Mouse (Mus musculus) adrenal gland, adult (tissue): ENCODE measurements around the gene Ascc3.

ENCODE experiments used
- DNase-seq, 2 experiments: peaks; one replicate each; pipeline ENCODE4 v3.0.0; 2022 to 2023; ENCODE audit warnings: low spot score in 1 of 2; ENCODE audit not compliant: inconsistent age in 2 of 2

Ascc3 gene

GRCm38 (mm10) chr10:50894170-50894991 lies 301.9 kb downstream of the Ascc3 start, which contains the start of gene Sim1:
TSS of gene Sim1 (plus strand) at chr10:50894754.
- peak; percentile 57 to 87 for DNase-seq

- peak in 1 of 2 experiments; percentile 48 for DNase-seq
Measured at GRCm38 (mm10) chr10:50895091-50895790, 302.8 kb downstream of the Ascc3 start.

- peak in 1 of 2 experiments; percentile 52 for DNase-seq
Measured at GRCm38 (mm10) chr10:50895881-50896766, 303.7 kb downstream of the Ascc3 start.

GRCm38 (mm10) chr10:50896767-50897390 lies 304.4 kb downstream of the Ascc3 start:
- DNase-seq, result no peak

- DNase-seq, result peak in 1 of 2 experiments; percentile 54
Measured at GRCm38 (mm10) chr10:50897530-50898471, 305.3 kb downstream of the Ascc3 start.

GRCm38 (mm10) chr10:50898621-50899020 lies 306.2 kb downstream of the Ascc3 start:
- peak in 1 of 2 experiments; percentile 26 for DNase-seq

- no peak for DNase-seq
Measured at GRCm38 (mm10) chr10:50899846-50900745, 307.6 kb downstream of the Ascc3 start.
